Mouse (Mus musculus) liver, postnatal 0 days (tissue): ENCODE measurements around the gene Nol3. TPM values are rescaled to one million over a fixed set of nuclear protein-coding genes. Genes with fewer than 3 reads are reported as not detected.
A peak's percentile ranks its signal among the peaks of the same experiment; 100 is the strongest.

Experiments
- ATAC-seq: fragments of 200-750 bp; cut with Nextera tagmentation; 2 replicates; pipeline ENCODE4 v1.8.0; 2017; ENCODE audit warnings: mild to moderate bottlenecking, moderate library complexity
- DNase-seq: peaks from one replicate; pipeline ENCODE4 v3.0.0-alpha.2; 2016
- H3K27ac ChIP-seq: fragments of 300-500 bp; sonication (generic); 2 replicates; pipeline ENCODE4 v1.5.1; 2014; ENCODE audit warnings: antibody characterized with exemption, moderate library complexity, mild to moderate bottlenecking, low read depth
- H3K27me3 ChIP-seq: fragments of 300-500 bp; sonication (generic); 2 replicates; pipeline ENCODE4 v1.6.1; 2014; ENCODE audit warnings: low read length, control low read depth, mixed read lengths; ENCODE audit not compliant: insufficient read depth
- H3K36me3 ChIP-seq: fragments of 300-500 bp; sonication (generic); replicated peaks from 2 replicates; pipeline ENCODE4 v1.6.1; 2014; ENCODE audit warnings: mild to moderate bottlenecking, control low read depth, low read length, moderate library complexity, mixed read lengths; ENCODE audit not compliant: insufficient read depth
- H3K4me1 ChIP-seq: fragments of 300-500 bp; sonication (generic); 2 replicates; pipeline ENCODE4 v1.6.1; 2014; ENCODE audit warnings: antibody characterized with exemption, mild to moderate bottlenecking, control low read depth; ENCODE audit not compliant: insufficient read depth
- H3K4me2 ChIP-seq: fragments of 300-500 bp; sonication (generic); 2 replicates; pipeline ENCODE4 v1.6.1; 2014; ENCODE audit warnings: low read depth, mild to moderate bottlenecking, low read length, moderate library complexity, mixed read lengths
- H3K4me3 ChIP-seq: fragments of 300-500 bp; sonication (generic); 2 replicates; pipeline ENCODE4 v1.5.1; 2014; ENCODE audit warnings: low read depth, low read length
- H3K9ac ChIP-seq: fragments of 300-500 bp; sonication (generic); replicated peaks from 2 replicates; pipeline ENCODE4 v1.6.1; 2014; ENCODE audit warnings: mild to moderate bottlenecking, moderate library complexity
- H3K9me3 ChIP-seq: fragments of 300-500 bp; sonication (generic); 2 replicates; pipeline ENCODE4 v1.6.1; 2016; ENCODE audit warnings: mild to moderate bottlenecking, control low read depth, low read length, mixed read lengths
- CTCF ChIP-seq: sonication (generic); IDR thresholded peaks from 2 replicates; pipeline ENCODE4 v1.5.1; 2016; ENCODE audit warnings: antibody characterized with exemption, low read depth
- EP300 ChIP-seq: IDR thresholded peaks from 2 replicates; pipeline ENCODE4 v1.6.1; 2016; ENCODE audit warnings: antibody characterized with exemption, low read depth, mild to moderate bottlenecking
- WGBS: fragments of 180-500 bp; shearing (Covaris S2); extraction: QIAGEN DNeasy Blood & Tissue Kit; methylation state at CpG from one replicate; pipeline ENCODE4 v1.1.7; 2014; ENCODE audit not compliant: insufficient replicate concordance; 5-methylcytosine and 5-hydroxymethylcytosine counted together
- polyA plus RNA-seq: library from polyadenylated mRNA; unstranded; fragments of >200 nt; fragmentation: Nextera tagmentation; extraction: Ambion mirVana; gene quantifications from 2 replicates; pipeline ENCODE4 v1.2.1, GENCODE M21; 2015

The Nol3 gene
- polyA plus RNA-seq, 1 experiment from 2014 or later, result 0.05 TPM

GRCm38 (mm10) chr8:105298351-105299252 is 22.7 kb downstream of the Nol3 start:
- Histone ChIP-seq H3K36me3 (peaks cover 47% of the 10 kb centered on the region), H3K9me3 (no peaks in the 10 kb centered on the region), H3K4me2 (peak overlapping the region; percentile 90), H3K4me3 (peak overlapping the region; percentile 94), H3K27me3 (no peaks in the 10 kb centered on the region), H3K4me1 (peaks cover 47% of the 10 kb centered on the region), H3K27ac (peak overlapping the region; percentile 84), H3K9ac (peak overlapping the region; percentile 97)
- WGBS, result 38% methylated on average over 18 of the region's 18 CpGs
- no peak for TF ChIP-seq EP300
- ATAC-seq, result no peak
- peak; percentile 39 for DNase-seq

DNA sequence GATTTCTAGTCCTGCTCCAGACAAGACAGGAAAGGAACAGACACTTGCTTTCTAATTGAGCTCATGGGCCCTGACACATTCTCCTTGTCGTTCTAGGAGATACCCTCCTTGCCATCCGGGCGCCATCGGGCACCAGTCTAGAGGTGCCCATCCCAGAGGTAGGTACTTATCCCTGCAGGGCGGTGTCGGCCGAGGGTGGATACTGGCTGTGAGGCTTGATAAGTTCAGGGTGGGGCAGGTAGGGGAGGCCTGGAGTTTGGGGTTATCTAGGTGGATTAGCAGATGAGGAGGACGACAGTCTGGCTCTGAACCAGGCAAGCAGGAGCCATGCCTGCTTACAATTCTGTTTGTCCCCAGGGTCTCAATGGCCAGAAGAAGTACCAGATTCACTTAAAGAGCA is 24.0 kb downstream of the Nol3 start:
- no peak for TF ChIP-seq CTCF
- TF ChIP-seq EP300, result peak; percentile 93
- 56% methylated on average over 8 of the region's 8 CpGs for WGBS
- Histone ChIP-seq H3K4me1 (peaks cover 59% of the 10 kb centered on the region), H3K4me2 (peak overlapping the region; percentile 90), H3K36me3 (peaks cover 60% of the 10 kb centered on the region), H3K9me3 (no peaks in the 10 kb centered on the region), H3K27ac (peak overlapping the region; percentile 84), H3K27me3 (no peaks in the 10 kb centered on the region), H3K4me3 (peak overlapping the region; percentile 94), H3K9ac (peak overlapping the region; percentile 61)
- ATAC-seq (peak; percentile 86), DNase-seq (peak; percentile 83)

DNA sequence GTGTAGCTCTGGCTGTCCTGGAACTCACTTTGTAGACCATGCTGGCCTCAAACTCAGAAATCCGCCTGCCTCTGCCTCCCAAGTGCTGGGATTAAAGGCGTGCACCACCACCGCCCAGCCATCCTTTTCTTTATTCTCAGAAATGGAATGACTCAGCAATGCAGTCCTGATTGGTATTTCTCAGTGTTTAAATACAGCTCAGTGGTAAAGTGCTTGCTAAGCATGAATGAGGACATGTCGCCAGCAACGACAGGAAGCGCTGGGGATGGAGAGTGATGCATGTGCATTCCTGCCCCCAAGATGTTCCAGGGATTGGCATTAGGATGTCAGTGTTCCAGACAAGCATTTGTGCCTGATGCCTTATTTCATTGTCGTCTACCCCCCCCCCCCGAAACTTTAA is 27.5 kb downstream of the Nol3 start:
- Histone ChIP-seq H3K4me2 (no peak overlapping the region), H3K27me3 (no peaks in the 10 kb centered on the region), H3K4me1 (peaks cover 45% of the 10 kb centered on the region), H3K27ac (no peak overlapping the region), H3K9ac (no peak overlapping the region), H3K9me3 (no peaks in the 10 kb centered on the region), H3K36me3 (peaks cover 78% of the 10 kb centered on the region), H3K4me3 (no peak overlapping the region)
- TF ChIP-seq EP300 (0 out of 2 replicates have a peak, but pooled peaks have one; percentile 28), CTCF (no peak)
- no peak for DNase-seq
- ATAC-seq, result no peak
- WGBS, result 63% methylated on average over 8 of the region's 8 CpGs

- Histone ChIP-seq H3K4me2 (no peak overlapping the region), H3K27me3 (no peaks in the 10 kb centered on the region), H3K4me1 (peaks cover 40% of the 10 kb centered on the region), H3K27ac (no peak overlapping the region), H3K9me3 (no peaks in the 10 kb centered on the region), H3K9ac (no peak overlapping the region), H3K4me3 (no peak overlapping the region), H3K36me3 (peaks cover 78% of the 10 kb centered on the region)
- DNase-seq, result no peak
- 76% methylated on average over 9 of the region's 9 CpGs for WGBS
- ATAC-seq, result no peak
- TF ChIP-seq CTCF (no peak), EP300 (no peak)
Observed at GRCm38 (mm10) chr8:105303874-105304273, 27.9 kb downstream of the Nol3 start.

DNA sequence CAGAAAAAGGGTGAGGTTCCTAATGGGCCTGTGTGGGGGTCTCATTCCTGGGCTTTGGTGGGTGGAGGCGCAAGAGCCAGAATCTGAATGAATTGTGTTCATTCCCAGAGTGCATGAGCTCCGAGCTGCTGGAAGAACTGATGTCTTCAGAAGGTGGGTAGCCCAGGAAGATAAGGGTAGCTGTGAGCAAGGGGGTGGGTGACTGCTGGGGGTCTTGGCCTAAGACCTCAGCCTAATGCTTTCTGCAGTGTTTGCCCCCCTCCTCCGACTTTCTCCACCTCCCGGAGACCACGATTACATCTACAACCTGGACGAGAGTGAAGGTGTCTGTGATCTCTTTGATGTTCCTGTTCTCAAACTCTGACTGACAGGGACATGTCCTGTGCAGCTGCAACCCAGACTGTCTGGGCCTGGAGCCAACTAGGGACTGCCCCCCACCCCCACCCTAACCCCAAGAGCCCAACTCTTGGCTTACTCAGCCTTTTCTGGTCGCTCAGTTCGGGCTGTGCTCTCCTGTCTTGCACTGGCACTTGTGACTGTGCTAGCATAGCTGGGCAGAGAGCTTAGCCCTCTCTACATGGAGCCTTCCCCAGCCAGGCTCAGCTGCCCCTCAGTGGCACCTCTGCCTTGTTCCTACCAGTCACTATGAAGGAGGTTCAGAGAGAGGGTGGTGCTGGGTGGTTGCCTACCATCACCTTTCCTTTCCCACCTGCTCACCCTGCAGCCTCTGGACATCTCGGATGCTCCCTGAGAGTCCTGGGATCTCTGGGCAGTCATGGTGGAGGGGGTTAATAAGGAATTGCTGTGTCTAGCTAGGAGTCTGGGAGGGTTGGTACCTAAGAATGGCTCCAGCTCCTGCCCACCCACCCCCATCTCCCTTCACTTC is 28.6 kb downstream of the Nol3 start:
- no peak for DNase-seq
- no peak overlapping the region for H3K4me2 ChIP-seq
- peaks cover 34% of the 10 kb centered on the region for H3K4me1 ChIP-seq

More for the DNA sequence above, 28.6 kb downstream of the Nol3 start:
- WGBS, result 61% methylated on average over 9 of the region's 9 CpGs
- no peak overlapping the region for H3K9ac ChIP-seq
- H3K36me3 ChIP-seq, result peaks cover 82% of the 10 kb centered on the region
- no peaks in the 10 kb centered on the region for H3K27me3 ChIP-seq
- TF ChIP-seq EP300 (no peak; the same call in 1 of the 2 replicates), CTCF (no peak)
- H3K9me3 ChIP-seq, result no peaks in the 10 kb centered on the region
- ATAC-seq, result 0 out of 2 replicates have a peak, but pooled peaks have one; percentile 4
- H3K4me3 ChIP-seq, result no peak overlapping the region
- peak overlapping the region; percentile 35 for H3K27ac ChIP-seq
